In the genomic region with DNA sequence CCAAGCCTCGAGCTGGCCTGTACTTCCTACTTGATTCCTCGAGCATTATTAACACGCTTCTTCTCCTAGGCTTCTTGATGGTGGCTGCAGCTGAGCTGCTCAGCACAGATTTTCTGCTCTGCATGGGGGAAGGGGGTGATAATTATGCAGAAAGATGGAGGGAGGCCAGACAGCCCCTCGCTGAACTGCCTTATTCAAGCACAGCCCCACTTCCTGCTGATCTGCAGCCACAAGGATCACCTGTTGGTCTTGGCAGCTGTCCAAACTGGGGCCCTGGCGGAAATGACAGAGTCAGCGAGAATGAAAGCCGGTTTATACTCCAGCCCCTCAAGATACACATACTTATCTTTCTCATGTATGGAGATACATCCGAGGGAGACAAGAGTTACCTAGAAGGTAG, we compare ENCODE assay signal across 7 mouse cellular contexts.
DNase-seq lines count a peak whose midpoint lies in the region; ATAC-seq lines count a peak whose summit lies in the region.

No protein-coding gene starts in this region.

- no peak overlapping the region; the same call in 1 of the 2 replicates for H3K9ac ChIP-seq in embryonic facial prominence, embryonic 13.5 days

- peaks cover 28% of the 10 kb centered on the region for H3K4me1 ChIP-seq in embryonic facial prominence, embryonic 13.5 days

- peak; percentile 90 for ATAC-seq in activated CD4-positive, CD25-positive, alpha-beta regulatory T cell, adult 4 months
- peak; percentile 67; the same call in 1 of the 2 replicates for ATAC-seq in embryonic facial prominence, embryonic 13.5 days (ENCODE audit: insufficient number of reproducible peaks, insufficient read depth, low FRiP score, low TSS enrichment, low read depth)

- DNase-seq in CD8-positive naive resting alpha-beta T cell, adult 2 months (ENCODE audit: low read depth in 2 of 2, low spot score in 2 of 2): peak; percentile 43 to 61
- DNase-seq in heart, postnatal 36 days: peak; percentile 29 to 31
- DNase-seq in kidney, postnatal 36 days: peak; percentile 51 to 79
- DNase-seq in lung, postnatal 36 days: peak; percentile 60
- DNase-seq in spleen, adult 12 weeks (ENCODE audit: low spot score): peak; percentile 2

- H3K4me3 ChIP-seq in embryonic facial prominence, embryonic 13.5 days: no peak overlapping the region

- no peaks in the 10 kb centered on the region for H3K36me3 ChIP-seq in embryonic facial prominence, embryonic 13.5 days

- peak overlapping the region; percentile 58 for H3K27ac ChIP-seq in embryonic facial prominence, embryonic 13.5 days

- 17% methylated on average over 8 of the region's 8 CpGs for WGBS in embryonic facial prominence, embryonic 13.5 days

- H3K9me3 ChIP-seq in embryonic facial prominence, embryonic 13.5 days: no peaks in the 10 kb centered on the region

- H3K27me3 ChIP-seq in embryonic facial prominence, embryonic 13.5 days: no peaks in the 10 kb centered on the region

- intact Hi-C loops in heart, postnatal 36 days (cut with DNase I): loop anchor here (5.0 kb wide), 1 partner anchor 59 kb away; no protein-coding TSS in a partner anchor

- H3K4me2 ChIP-seq in embryonic facial prominence, embryonic 13.5 days: peak overlapping the region; percentile 24; the same call in 1 of the 2 replicates

Comparison
In these comparisons a context has a peak if more than half of its experiments do, and no peak if none do; other contexts are left out.
1. DNase-seq: peak in every context shown above with its lines; median percentile 65 in kidney, postnatal 36 days; 60 in lung, postnatal 36 days; 52 in CD8-positive naive resting alpha-beta T cell, adult 2 months; 30 in heart, postnatal 36 days; 2 in spleen, adult 12 weeks.